Mouse (Mus musculus) lung, postnatal 25 days (tissue): Measurements from ENCODE around the gene Mthfr.
"Not testable (repeated sequence)": the region's sequence is repeated elsewhere in the genome, so short reads cannot be mapped to it uniquely, and the experiment has no call there.

Experiments used
- DNase-seq: peaks from one replicate; pipeline ENCODE4 v3.0.0; 2022; ENCODE audit warnings: low spot score

Gene Mthfr

DNA sequence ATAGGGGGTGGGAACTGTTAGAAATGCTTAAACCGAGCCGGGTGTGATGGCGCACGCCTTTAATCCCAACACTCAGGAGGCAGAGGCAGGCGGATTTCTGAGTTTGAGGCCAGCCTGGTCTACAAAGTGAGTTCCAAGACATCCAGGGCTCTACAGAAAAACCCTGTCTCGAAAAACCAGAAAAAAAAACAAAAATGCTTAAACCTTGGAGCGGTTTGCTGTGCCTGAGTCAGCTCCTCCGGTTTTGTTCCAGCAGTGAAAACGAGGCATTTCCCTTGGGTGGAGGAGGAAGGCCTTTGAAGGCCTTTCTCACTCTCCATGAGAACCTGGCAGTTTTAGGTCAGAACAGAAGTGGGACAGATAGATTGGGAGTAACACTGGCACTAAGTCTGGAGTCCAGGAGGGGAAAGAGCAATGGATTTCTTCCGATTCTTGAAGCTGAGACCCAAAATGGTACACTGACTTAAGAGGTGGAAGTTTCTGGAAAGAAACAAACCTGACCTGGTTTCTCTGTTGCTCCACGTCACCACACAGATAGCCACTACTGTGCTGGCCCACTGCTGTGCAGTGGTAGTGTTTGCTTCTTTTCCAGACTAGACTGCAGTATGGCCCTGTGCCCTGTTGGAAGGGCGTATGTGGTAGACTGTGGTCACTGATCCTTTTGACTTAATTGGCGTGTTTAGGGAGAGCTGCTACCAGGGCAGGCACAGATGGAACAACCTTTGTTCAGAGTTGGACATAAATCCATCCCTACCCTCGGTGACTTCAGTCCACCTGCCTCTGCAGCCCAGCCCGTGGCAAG lies 1.4 kb downstream of the Mthfr start:
- DNase-seq: no peak

DNA sequence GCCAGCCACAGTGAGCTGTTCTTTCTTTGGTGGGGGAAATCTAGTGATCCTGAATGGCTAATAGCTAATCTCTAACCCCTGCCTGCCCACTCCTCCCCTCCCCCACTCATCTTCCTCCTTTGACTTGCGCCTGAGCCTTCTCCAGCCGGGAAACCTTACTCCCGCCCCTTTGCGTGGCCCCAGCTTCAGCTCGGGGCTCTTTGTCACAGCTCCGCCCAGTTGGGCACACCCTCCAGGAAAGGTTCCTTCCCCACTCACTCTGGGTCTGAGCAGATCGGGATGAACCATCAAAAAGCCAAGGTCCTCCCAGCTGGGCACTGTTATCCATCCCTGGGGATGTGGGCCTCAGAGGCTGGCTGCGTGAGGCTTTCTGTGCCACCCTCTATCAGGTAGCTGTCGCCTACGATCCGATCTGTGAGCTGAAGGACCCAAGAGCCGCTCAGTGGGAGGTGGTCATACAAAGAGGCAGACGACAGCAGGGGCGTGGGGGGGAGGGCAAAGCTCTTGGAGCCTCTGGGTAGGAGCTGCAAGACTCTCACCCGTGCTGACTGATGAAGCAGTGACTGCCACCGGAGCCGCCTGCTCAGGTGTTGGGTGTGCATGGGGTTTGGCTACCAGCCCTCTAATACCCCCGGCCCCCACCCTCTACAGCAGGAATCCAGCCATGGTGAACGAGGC lies 2.2 kb downstream of the Mthfr start:
- peak; percentile 83 for DNase-seq

DNA sequence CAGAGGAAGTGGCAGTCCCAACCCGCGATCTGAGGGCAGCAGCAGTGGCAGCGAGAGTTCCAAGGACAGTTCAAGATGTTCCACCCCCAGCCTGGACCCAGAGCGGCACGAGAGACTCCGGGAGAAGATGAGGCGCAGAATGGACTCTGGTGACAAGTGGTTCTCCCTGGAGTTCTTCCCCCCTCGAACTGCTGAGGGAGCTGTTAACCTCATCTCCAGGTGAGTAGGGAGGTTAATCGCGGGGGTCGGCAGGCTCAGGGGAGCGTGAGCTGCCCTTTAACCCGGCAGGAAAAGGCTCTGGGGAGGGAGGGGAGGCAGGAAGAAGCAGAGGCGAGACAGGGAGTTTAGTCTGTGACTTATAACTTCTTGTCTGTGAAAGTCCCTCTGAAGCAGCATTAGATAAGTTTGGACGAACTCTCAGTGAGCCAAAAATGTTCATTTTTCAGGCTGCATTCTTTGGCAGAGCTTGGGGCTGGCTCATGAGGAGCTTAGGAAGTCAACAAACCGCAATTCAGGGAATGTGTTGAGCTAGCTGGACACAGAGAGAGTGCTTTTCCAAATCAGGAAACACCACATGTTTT lies 2.8 kb downstream of the Mthfr start:
- DNase-seq: peak; percentile 55

DNA sequence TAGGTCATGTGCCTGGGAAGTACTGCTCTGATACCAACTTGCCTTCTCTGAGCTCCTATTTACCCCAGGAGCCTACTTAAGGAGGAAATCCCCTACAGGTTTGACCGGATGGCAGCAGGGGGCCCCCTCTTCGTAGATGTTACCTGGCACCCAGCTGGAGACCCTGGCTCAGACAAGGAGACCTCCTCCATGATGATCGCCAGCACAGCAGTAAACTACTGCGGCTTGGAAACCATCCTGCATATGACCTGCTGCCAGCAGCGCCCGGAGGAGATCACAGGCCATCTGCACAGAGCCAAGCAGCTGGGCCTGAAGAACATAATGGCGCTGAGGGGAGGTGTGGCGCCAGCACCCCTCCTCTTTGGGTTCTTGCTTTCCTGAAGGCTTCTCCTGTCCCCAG lies 4.5 kb downstream of the Mthfr start:
- not testable (repeated sequence) for DNase-seq

DNA sequence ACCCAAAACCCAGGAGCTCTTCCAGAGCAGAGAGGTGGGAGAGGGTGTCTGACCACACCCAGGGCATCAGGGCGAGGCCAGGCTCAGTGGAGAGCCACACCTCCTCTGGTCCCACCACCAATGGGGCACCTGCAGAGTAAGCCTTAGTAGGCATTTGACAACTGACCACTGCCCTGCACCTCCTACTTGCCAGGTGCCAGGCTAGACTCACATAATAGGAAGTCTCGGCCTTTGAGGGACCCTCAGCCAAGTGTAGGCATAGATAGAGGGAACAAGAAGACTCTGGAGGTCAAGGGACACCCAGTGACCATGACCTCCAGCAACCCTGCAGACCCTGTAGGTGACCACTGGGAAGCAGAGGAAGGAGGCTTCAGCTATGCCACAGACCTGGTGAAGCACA lies 5.2 kb downstream of the Mthfr start:
- no peak for DNase-seq

DNA sequence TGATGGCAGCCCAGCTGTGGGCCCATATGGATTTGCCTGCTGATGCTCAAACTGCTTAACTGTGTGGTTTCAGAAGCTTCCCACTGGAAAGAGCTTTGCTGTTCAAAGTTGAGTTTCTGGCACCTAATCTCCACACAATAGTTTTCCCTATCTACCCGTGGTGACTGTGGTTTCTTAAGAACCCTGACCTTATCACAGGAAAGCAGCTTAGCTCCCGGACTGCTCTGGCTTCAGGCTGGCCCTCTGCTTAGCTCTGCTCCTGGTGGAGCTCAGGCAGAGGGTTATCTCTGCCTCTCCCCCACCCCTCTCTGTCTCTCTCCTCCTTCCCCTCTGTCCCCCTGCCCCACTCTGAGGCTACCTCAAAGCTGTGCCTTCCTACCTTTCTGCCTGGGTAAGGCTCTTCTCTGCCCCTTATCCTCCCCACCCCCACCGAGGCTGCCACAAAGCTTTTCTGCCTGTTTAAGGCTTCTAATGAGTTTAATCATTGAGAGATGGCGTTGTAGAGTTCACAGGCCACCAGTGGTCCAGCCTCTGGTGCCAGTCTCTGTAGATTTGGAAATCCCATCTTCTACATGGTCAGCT lies 7.7 kb downstream of the Mthfr start:
- DNase-seq: no peak

DNA sequence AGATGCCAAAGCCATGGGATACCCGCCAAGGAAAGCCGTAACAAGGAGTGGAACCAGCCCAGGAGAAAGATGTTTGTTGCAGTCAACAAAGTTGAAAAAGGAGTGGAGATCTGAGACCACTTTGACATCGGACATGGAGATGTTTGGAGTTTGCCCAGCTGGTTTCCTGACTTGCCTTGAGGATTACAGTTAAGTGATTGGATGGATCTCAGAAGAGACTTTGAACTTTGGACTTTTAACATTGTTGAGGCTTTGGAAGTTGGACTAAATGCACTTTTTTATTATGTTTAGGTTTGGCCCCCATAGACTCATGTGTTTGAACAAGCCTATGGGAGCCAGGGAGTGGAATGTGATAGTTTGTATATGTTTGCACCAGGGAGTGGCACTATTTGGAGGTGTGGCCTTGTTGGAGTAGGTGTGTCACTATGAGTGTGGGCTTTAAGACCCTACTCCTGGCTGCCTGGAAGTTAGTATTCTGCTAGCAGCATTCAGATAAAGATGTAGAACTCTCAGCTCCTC lies 11.6 kb downstream of the Mthfr start:
- not testable (repeated sequence) for DNase-seq

DNA sequence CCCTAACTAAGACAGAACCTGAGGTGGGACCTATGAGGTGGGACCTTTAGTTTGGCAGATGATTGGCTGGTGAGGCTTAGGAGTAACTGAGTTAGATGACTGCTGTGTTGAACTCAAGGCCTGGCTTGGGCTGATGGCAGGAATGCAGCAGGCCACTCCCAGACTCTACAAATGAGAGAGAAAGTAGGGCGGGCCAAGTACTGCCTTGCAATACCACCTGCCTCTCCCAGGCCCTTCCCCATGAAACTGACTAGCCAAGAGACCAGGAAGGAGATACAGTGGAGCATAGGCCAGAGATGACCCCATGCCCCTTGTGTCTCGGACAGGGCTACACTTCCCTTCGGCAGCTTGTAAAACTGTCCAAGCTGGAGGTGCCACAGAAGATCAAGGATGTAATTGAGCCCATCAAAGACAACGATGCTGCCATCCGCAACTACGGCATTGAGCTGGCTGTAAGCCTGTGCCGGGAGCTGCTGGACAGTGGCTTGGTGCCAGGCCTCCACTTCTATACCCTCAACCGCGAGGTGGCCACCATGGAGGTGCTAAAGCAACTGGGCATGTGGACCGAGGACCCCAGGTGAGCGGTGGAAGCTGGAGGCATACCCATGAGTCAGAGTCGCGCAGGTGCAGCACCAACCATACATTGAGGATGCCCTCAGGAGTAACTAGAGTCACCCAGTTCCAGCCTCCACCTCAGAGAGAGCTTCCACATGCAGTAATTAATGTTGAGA lies 12.3 kb downstream of the Mthfr start:
- no peak for DNase-seq

DNA sequence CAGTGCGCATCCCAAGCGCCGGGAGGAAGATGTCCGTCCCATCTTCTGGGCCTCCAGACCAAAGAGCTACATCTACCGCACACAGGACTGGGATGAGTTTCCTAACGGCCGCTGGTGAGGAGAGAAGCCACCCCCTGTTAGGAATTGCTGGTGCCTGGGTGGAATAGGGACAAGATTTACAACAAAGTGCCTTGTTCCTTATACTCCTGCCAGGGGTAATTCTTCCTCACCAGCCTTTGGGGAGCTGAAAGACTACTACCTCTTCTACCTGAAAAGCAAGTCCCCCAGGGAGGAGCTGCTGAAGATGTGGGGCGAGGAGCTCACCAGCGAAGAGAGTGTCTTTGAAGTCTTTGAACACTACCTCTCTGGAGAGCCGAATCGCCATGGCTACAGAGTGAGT lies 13.0 kb downstream of the Mthfr start:
- DNase-seq: no peak

DNA sequence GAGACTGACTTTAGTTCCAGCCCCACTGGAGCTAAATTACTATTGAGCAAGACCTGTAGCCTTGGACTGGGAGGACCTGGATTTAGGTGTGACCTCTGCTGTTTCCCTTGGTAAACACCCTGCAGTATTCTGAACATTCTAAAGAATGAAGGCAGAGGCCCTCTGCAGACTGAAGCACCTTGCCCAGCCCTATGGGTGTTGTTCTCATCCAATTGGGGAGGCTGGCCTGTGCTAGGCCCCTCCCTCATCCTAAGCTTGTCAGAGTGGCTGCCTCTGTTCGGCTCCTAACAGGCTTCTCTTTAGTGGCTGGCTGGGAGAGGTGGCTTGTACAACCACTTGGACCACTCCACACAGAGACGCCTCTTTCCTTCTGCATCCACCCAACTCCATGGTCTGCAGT lies 14.1 kb downstream of the Mthfr start:
- no peak for DNase-seq

DNA sequence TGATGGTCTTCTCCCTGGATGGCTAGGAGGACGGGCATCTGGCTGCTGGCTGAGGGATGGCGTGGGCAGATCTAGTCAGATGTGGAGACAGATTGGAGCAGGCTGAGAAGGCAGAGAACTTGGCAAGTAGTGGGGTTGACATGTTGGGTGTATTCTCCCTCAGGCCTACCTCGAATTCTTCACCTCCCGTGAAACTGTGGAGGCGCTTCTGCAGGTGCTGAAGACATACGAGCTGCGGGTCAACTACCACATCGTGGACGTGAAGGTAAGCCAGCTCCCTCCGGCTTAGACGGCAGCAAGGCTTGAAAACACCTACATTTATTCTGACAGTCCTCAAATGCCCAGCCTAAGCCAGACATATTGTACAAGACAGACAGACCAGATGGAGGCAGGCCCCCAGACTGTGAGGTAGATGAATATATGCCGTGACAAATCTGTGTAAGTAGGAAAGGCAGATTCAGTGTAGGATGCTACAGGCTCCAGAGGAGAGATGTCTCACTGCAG lies 14.6 kb downstream of the Mthfr start:
- DNase-seq: no peak

DNA sequence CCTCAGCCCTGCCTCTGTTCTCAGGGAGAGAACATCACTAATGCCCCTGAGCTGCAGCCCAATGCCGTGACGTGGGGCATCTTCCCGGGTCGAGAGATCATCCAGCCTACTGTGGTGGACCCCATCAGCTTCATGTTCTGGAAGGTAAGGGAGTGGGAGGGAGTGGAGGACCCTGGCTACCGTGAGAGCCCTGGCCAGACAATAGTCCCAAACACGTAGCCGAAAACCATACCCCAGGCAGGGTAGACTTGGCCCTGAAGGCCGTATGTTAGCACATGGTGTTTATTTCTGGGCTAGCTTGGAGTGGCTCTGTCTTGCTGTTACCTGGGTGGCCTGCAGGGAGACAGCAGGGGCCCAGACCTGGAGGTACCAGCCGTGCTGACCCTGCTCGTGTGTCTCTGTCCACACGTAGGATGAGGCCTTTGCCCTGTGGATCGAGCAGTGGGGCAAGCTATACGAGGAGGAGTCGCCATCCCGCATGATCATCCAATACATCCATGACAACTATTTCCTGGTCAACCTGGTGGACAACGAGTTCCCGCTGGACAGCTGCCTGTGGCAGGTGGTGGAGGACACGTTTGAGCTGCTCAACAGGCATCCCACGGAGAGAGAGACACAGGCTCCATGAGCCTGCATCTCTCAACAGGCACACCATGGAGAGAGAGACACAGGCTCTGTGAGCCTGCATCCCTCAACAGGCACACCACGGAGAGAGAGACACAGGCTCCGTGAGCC lies 16.3 kb downstream of the Mthfr start:
- no peak for DNase-seq

DNA sequence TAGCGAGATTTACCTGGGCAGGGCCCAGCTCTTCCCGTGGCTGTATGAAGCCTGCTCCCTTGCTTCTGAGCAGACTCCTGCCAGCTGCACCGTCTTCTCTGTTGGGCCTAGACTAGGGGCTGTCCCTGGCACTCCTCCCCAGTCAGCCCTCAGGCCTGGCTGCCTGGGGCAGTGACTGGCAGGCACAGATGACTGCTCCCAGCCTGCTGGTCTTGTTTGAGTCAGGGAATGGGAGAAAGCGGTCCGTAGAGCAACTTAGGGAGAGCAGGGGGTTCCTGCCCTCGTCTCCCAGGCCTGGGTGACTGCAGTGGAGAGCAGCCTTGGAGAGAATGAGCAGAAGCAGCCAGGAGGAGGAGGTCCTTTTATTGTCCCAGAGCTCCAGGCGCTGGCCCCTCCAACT lies 17.4 kb downstream of the Mthfr start:
- DNase-seq: no peak

DNA sequence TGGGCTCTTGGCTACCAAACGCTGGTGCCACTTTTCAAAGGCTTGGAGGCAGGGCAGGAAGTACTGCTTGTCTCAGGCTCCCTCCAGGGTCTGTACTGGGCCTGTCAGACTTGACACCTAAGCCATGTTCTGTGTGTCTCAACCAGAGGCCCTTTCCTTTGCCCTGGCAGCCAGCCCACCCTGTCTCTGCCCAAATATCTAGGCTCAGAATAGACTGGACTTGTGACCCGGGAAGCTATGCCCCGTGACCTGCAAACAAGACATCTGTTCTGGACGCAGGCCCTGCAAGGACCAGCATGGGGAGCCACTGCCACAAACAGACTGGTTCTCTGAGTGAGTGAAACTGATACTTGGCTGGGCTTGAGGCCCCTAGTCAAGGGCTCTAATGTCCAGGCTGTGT lies 17.9 kb downstream of the Mthfr start:
- DNase-seq: no peak

DNA sequence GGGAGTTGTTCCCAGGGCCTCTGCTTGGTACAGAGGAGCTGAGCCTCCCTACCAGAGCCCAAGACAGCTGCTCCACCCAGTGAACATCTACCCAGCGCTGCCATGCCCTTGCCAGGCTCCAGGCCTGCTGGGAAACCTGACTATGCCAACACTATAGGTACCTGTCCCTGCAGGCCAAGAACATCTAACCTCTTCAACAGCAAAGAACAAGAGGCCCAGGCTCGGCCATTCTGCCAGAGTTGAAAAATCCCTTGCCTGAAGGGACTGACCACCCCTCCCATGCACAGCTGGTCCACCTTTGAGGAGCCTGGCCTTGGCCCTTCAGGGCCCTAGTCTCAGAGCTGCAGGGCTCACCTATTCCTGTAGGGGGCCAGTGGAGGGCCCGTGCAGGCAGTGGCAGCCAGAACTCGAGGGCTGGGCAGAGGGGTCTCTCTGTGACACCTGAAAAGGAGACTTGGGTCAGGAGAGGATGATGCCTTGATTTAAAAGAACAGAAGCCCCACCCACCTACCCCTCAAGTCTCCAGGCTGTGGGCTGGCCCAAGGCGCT lies 18.9 kb downstream of the Mthfr start:
- no peak for DNase-seq

DNA sequence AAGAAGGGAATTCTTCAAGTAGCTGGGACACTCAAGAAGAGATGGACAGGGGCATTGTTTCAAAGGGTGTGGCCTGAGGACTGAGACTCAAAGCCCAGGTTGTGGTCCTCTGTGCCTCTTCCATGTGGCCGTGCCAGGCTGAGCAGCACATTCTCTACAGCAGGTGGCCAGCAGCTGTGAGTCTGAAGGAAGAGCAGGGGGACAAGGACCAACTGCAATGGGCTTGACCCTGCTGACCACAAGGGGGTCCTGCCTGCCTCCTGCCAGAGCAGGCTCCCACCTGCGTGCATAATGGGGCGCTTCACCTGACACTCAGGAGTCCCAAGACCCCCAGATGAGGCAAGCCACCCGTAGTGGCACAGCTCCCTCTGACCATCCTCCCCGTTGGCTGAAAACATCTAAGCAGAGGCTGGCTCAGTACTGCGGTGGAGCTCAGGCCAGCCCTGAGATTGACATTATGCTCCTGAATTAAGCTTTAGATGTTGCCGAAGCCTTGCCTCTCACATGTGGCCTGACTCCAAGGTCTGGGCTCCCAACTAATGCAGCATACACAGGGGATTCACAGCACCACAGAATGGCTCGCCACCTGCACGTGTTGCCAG lies 19.4 kb downstream of the Mthfr start:
- DNase-seq: no peak

DNA sequence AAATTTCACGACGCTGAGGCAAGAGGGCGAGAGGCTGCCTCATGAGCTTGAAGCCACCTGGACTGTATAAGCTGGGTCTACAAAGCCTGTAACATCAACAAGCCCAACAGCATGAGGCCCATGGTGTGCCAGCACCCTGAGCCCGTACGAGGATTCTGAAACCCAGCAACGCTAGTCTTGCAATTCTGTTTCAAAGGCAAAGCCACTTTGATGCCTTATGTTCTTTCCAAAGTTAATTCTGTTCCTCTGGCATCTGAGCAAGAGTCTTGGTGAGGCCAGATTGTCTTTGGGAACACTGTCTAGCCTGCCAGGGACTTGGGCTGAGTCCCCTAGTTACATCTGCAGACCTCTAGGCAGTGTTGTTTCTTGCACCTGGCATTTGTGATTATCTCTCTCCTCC lies 20.1 kb downstream of the Mthfr start:
- no peak for DNase-seq

DNA sequence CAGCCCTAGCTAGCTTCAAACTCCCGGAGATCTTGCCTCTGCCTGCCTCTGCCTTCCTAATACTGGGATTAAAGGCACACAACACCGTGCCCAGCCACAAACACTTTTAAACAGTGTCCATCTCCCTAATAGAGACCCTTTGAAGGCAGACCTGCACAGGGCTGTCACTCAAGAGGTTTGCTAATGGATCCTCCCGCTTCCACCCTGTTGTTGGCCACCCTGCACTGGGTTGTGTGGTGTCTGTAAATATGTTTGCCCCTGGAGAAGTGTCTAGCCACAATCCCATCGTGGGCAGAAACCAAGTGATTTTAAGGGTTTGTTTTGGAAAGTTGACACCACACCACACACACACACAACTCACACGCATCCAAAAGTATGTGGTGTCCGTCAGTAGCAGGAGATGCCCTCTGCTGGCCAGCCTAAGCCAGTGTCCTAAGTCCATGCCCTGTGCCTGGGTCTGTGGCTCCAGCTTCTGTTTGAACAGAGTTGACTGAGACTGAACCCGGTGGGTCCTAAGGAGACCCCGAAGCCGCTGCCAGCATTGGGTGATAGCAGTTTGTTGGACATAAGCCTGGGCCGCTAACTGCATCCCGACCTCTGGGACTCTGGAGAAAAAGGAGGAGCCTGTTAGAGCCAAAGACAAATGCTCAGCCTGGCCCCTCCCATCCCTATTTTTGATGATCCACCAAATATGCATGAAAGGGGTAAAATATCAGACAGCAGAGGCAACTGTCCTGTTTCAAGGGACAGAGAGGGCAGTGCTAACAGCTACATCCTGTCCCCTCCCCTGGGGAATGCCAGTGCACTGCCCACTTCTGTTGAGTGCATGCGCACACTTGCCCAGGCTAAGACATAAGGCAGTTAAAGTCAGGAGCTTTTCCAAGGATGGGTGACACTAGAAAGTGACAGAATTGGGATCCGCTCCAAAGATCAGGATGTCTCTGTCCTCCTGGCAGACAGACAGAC lies 21.5 kb downstream of the Mthfr start:
- DNase-seq: no peak

DNA sequence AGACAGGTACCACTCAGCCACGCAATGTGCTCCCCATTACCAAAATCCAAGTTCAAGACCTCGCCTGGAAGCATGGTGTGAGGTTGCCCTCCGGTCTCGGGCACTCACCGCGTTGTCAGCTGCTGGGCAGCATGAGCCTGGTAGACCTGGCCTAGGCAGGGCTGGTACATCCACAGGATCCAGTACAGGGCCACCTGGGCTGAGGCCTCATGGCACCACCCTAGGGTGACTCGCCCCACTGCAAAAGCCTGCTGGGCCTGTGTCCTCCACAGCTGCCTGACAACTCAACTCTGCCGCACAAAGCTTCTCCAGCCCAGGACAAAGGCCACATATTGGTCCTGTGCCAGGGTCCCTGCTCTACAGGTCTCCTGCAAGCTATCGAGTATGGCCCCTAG lies 22.2 kb downstream of the Mthfr start:
- DNase-seq: no peak
